Mouse (Mus musculus): ENCODE data around the gene Rnf34. TPM values are rescaled to one million over a fixed set of nuclear protein-coding genes. Genes with fewer than 3 reads are reported as not detected.

Gene Rnf34
- polyA plus RNA-seq, 1 experiment from 2014 or later, result 28.4 TPM

DNA sequence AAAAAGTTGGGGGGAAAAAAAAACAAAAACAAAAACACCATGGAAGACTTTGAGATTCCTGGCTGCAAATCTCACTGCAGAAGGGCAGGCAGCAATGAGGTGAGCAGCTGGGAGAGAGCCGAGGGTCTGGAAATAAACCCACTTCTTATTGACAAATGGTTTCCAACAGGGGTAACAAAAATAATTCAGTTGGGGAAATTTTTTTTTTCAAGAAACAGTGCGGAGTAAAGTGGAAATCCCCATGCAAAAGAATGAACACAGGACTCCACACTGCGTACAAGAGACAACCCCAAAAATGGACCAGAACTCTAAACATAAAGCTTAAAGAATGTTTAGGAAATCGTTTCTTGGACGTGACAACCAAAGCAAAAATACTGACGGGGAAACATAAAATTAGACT, 43.4 kb downstream of the Rnf34 start:
- no peak overlapping the region for H3K4me2 ChIP-seq
- no peak for ATAC-seq (ENCODE audit: insufficient read depth, low FRiP score, low read depth)
- no peaks in the 10 kb centered on the region for H3K36me3 ChIP-seq
- H3K27ac ChIP-seq, result no peak overlapping the region
- 79% methylated on average over 6 of the region's 6 CpGs for WGBS
- H3K27me3 ChIP-seq (replicated peaks), result no peaks in the 10 kb centered on the region
- no peaks in the 10 kb centered on the region; the same call in 1 of the 2 replicates for H3K4me1 ChIP-seq
- H3K4me3 ChIP-seq (replicated peaks), result no peak overlapping the region
- H3K9ac ChIP-seq, result no peak overlapping the region
- no peaks in the 10 kb centered on the region for H3K9me3 ChIP-seq

DNA sequence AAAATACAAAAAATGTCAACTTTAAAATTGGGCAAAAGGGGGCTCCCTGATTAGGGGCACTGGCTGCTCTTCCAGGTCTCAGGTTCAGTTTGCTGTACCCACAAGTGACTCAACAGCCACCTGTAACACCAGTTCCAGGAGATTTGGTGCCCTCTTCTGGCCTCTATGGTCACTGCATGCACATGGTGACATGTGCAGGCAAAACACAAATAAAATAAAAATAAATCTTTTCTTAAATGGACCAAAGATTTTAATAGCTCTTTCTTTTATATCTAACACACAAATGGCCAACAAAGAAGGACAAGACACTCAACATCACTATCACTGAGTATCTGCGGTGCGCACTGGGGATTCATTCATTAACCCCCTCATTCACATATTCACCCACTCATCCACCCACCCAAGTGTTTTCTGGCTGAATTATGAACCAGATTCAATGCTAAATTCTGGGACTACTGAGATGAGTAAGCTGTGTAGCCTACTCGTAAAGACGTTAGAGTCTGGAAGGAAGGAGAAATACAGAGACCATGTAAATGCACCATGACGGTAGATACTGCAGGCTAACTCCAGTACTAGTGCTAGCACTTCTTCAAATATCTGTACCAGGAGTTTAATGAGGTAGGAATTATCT, 44.3 kb downstream of the Rnf34 start:
- Histone ChIP-seq H3K4me1 (peaks cover 8% of the 10 kb centered on the region), H3K36me3 (no peaks in the 10 kb centered on the region), H3K4me2 (no peak overlapping the region), H3K4me3 (replicated peaks) (no peak overlapping the region), H3K27ac (no peak overlapping the region), H3K27me3 (replicated peaks) (no peaks in the 10 kb centered on the region), H3K9ac (no peak overlapping the region), H3K9me3 (no peaks in the 10 kb centered on the region)
- WGBS, result 89% methylated on average over 5 of the region's 5 CpGs
- no peak for ATAC-seq (ENCODE audit: insufficient read depth, low FRiP score, low read depth)

- Histone ChIP-seq H3K9me3 (no peaks in the 10 kb centered on the region), H3K4me3 (replicated peaks) (no peak overlapping the region), H3K27me3 (replicated peaks) (no peaks in the 10 kb centered on the region), H3K27ac (no peak overlapping the region), H3K4me1 (peaks cover 9% of the 10 kb centered on the region), H3K36me3 (no peaks in the 10 kb centered on the region), H3K4me2 (no peak overlapping the region), H3K9ac (no peak overlapping the region)
- no peak for ATAC-seq (ENCODE audit: insufficient read depth, low FRiP score, low read depth)
- 68% methylated on average over 4 of the region's 4 CpGs for WGBS
Observed at GRCm38 (mm10) chr5:122894821-122895220, 45.0 kb downstream of the Rnf34 start.

- no peaks in the 10 kb centered on the region for H3K9me3 ChIP-seq
- ATAC-seq (ENCODE audit: insufficient read depth, low FRiP score, low read depth), result no peak
- no peak overlapping the region for H3K9ac ChIP-seq
- H3K27me3 ChIP-seq (replicated peaks), result no peaks in the 10 kb centered on the region
- 78% methylated on average over 6 of the region's 6 CpGs for WGBS
- H3K4me3 ChIP-seq (replicated peaks), result no peak overlapping the region
- peaks cover 12% of the 10 kb centered on the region for H3K4me1 ChIP-seq
- no peaks in the 10 kb centered on the region for H3K36me3 ChIP-seq
- no peak overlapping the region for H3K4me2 ChIP-seq
- H3K27ac ChIP-seq, result no peak overlapping the region
Observed at GRCm38 (mm10) chr5:122898153-122898552, 48.3 kb downstream of the Rnf34 start.

- H3K4me3 ChIP-seq (replicated peaks), result peak overlapping the region; percentile 77
- H3K9me3 ChIP-seq, result no peaks in the 10 kb centered on the region
- H3K27me3 ChIP-seq (replicated peaks), result no peaks in the 10 kb centered on the region
- peak overlapping the region; percentile 92 for H3K27ac ChIP-seq
- WGBS, result 1% methylated on average over 33 of the region's 45 CpGs
- H3K4me1 ChIP-seq, result peaks cover 12% of the 10 kb centered on the region
- peak overlapping the region; percentile 65 for H3K4me2 ChIP-seq
- ATAC-seq (ENCODE audit: insufficient read depth, low FRiP score, low read depth), result no peak
- H3K36me3 ChIP-seq, result no peaks in the 10 kb centered on the region
- peak overlapping the region; percentile 86 for H3K9ac ChIP-seq
Observed at GRCm38 (mm10) chr5:122898963-122899776, 49.3 kb downstream of the Rnf34 start.

DNA sequence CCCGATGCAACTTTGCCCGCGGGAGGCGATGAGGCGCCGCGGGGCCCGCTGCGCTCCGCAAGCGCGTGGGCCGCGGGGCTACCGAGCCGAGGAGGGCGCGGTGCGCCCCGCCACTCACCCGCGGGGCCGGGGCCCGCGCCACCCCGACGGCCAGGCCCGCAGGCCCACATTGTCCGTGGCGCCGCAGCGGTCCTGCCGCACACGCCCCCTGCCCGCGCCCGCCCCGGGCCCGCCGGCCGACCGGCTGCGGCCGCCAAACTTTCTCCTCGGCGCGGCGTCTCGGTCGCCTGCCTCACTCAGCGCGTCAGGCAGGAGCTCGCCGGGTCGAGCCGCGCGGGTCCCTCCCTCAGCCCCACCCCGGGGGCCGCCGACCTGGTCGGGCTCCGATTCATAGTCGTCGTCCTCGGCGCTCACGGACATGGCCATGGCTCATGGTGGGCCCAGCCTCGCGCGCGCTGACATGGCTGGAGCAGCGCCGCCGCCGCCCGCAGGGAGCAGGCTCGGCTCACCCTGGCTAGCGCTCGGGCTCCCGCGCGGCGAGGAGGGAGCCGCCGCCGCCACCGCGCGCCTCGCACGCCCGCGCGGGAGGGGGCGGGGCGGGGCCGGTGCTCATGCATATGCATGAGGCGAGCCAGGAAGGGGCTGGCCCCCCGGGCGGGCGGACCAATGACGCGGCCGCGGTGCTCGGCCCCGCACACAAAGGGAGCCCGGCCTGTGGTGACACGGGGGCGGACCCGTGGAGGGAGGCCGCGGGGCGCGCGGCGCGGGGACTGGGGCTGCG, 50.1 kb downstream of the Rnf34 start:
- no peaks in the 10 kb centered on the region for H3K36me3 ChIP-seq
- no peaks in the 10 kb centered on the region for H3K27me3 ChIP-seq (replicated peaks)
- H3K9ac ChIP-seq, result peak overlapping the region; percentile 86
- H3K4me1 ChIP-seq, result peaks cover 12% of the 10 kb centered on the region
- no peaks in the 10 kb centered on the region for H3K9me3 ChIP-seq
- H3K4me2 ChIP-seq, result peak overlapping the region; percentile 65
- under 1% methylated on average over 105 of the region's 120 CpGs for WGBS
- H3K27ac ChIP-seq, result peak overlapping the region; percentile 92
- ATAC-seq (ENCODE audit: insufficient read depth, low FRiP score, low read depth), result peak; percentile 98
- H3K4me3 ChIP-seq (replicated peaks), result peak overlapping the region; percentile 77

- H3K9ac ChIP-seq, result peak overlapping the region; percentile 42; the same call in 1 of the 2 replicates
- H3K4me3 ChIP-seq (replicated peaks), result peak overlapping the region; percentile 77
- H3K27me3 ChIP-seq (replicated peaks), result no peaks in the 10 kb centered on the region
- ATAC-seq (ENCODE audit: insufficient read depth, low FRiP score, low read depth), result no peak
- H3K4me2 ChIP-seq, result peak overlapping the region; percentile 65
- peak overlapping the region; percentile 92 for H3K27ac ChIP-seq
- peaks cover 12% of the 10 kb centered on the region for H3K4me1 ChIP-seq
- H3K36me3 ChIP-seq, result no peaks in the 10 kb centered on the region
- no peaks in the 10 kb centered on the region for H3K9me3 ChIP-seq
- WGBS, result 3% methylated on average over 33 of the region's 33 CpGs
Observed at GRCm38 (mm10) chr5:122900558-122901171, 50.8 kb downstream of the Rnf34 start.

GRCm38 (mm10) chr5:122901179-122901578, 51.3 kb downstream of the Rnf34 start:
- Histone ChIP-seq H3K4me1 (peaks cover 12% of the 10 kb centered on the region), H3K4me2 (peak overlapping the region; percentile 65), H3K9ac (no peak overlapping the region), H3K9me3 (no peaks in the 10 kb centered on the region), H3K4me3 (replicated peaks) (no peak overlapping the region), H3K27ac (no peak overlapping the region), H3K27me3 (replicated peaks) (no peaks in the 10 kb centered on the region), H3K36me3 (no peaks in the 10 kb centered on the region)
- 54% methylated on average over 11 of the region's 11 CpGs for WGBS
- no peak for ATAC-seq (ENCODE audit: insufficient read depth, low FRiP score, low read depth)

- Histone ChIP-seq H3K9ac (no peak overlapping the region), H3K4me2 (no peak overlapping the region), H3K27me3 (replicated peaks) (no peaks in the 10 kb centered on the region), H3K27ac (no peak overlapping the region), H3K36me3 (no peaks in the 10 kb centered on the region), H3K4me3 (replicated peaks) (no peak overlapping the region), H3K4me1 (peaks cover 12% of the 10 kb centered on the region), H3K9me3 (no peaks in the 10 kb centered on the region)
- ATAC-seq (ENCODE audit: insufficient read depth, low FRiP score, low read depth), result no peak
- WGBS, result 52% methylated on average over 3 of the region's 3 CpGs
Observed at GRCm38 (mm10) chr5:122901666-122902065, 51.8 kb downstream of the Rnf34 start.

DNA sequence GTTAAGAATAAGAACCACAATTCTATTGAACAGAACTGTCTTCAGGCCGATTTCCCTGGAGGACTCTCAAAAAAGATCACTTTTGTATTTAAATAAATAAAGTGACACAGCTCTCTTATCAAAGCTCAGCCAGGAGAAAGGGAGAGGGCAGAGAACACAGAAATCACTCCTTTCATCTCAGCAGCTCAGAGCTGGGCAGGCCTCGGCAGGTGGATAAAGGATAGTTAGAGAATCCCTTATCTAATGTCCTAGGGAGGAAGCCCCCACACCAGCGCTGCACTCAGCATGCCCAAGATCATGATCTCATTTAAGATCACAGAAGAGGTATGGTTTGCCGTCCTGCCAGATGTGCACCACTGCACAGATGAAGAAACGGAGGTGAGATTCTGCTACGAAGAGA, 52.4 kb downstream of the Rnf34 start:
- ATAC-seq (ENCODE audit: insufficient read depth, low FRiP score, low read depth), result no peak
- no peak overlapping the region for H3K4me2 ChIP-seq
- no peaks in the 10 kb centered on the region for H3K36me3 ChIP-seq
- H3K27ac ChIP-seq, result no peak overlapping the region
- no peak overlapping the region for H3K9ac ChIP-seq
- 65% methylated on average over 6 of the region's 6 CpGs for WGBS
- no peaks in the 10 kb centered on the region for H3K9me3 ChIP-seq
- no peak overlapping the region for H3K4me3 ChIP-seq (replicated peaks)
- H3K27me3 ChIP-seq (replicated peaks), result no peaks in the 10 kb centered on the region
- H3K4me1 ChIP-seq, result peaks cover 12% of the 10 kb centered on the region

GRCm38 (mm10) chr5:122903165-122903564, 53.3 kb downstream of the Rnf34 start:
- H3K9ac ChIP-seq, result no peak overlapping the region
- no peaks in the 10 kb centered on the region for H3K27me3 ChIP-seq (replicated peaks)
- H3K27ac ChIP-seq, result no peak overlapping the region
- no peak for ATAC-seq (ENCODE audit: insufficient read depth, low FRiP score, low read depth)
- H3K4me3 ChIP-seq (replicated peaks), result no peak overlapping the region
- no peaks in the 10 kb centered on the region for H3K36me3 ChIP-seq
- no peaks in the 10 kb centered on the region for H3K9me3 ChIP-seq
- H3K4me2 ChIP-seq, result no peak overlapping the region
- H3K4me1 ChIP-seq, result peaks cover 12% of the 10 kb centered on the region
- WGBS, result 70% methylated on average over 5 of the region's 5 CpGs
